Mouse (Mus musculus) myocyte (in vitro differentiated cells): ENCODE measurements around the gene Ankle1. TPM values are rescaled to one million over a fixed set of nuclear protein-coding genes. Genes with fewer than 3 reads are reported as not detected.

Experiments
- H3K27me3 ChIP-seq: one replicate; pipeline ENCODE4 v1.6.1; 2011; ENCODE audit not compliant: control insufficient read depth, insufficient read depth, insufficient read length
- H3K36me3 ChIP-seq: one replicate; pipeline ENCODE4 v1.6.1; 2011; ENCODE audit not compliant: control insufficient read depth, insufficient read depth
- H3K4me2 ChIP-seq: one replicate; pipeline ENCODE4 v1.6.1; 2011; ENCODE audit warnings: low read depth, control low read depth
- H3K4me3 ChIP-seq: one replicate; pipeline ENCODE4 v1.5.1; 2011; ENCODE audit warnings: mild to moderate bottlenecking, control low read depth, moderate library complexity
- H3K79me2 ChIP-seq: one replicate; pipeline ENCODE4 v1.6.1; 2011; ENCODE audit not compliant: control insufficient read depth, insufficient read depth
- H3ac ChIP-seq: one replicate; pipeline ENCODE4 v1.6.1; 2011; ENCODE audit not compliant: control insufficient read depth, insufficient read length
- CEBPB ChIP-seq: IDR thresholded peaks from 2 replicates; pipeline ENCODE4 v1.6.1; 2011; ENCODE audit warnings: mild to moderate bottlenecking, moderate library complexity; ENCODE audit not compliant: poor library complexity, insufficient read depth, severe bottlenecking
- E2F4 ChIP-seq: IDR thresholded peaks from one replicate; pipeline ENCODE4 v1.6.1; 2011; ENCODE audit warnings: mild to moderate bottlenecking, control low read depth, moderate library complexity; ENCODE audit not compliant: insufficient read depth
- MAX ChIP-seq: IDR thresholded peaks from one replicate; pipeline ENCODE4 v1.6.1; 2011; ENCODE audit warnings: low read depth, mild to moderate bottlenecking, control low read depth
- MYOD1 ChIP-seq, 3 experiments: IDR thresholded peaks; one replicate each; pipeline ENCODE4 v1.6.1; 2011; ENCODE audit warnings: control low read depth in 2 of 3, low read depth in 2 of 3, mild to moderate bottlenecking in 2 of 3, moderate library complexity in 1 of 3; ENCODE audit not compliant: insufficient read length in 2 of 3, control insufficient read depth in 1 of 3
- MYOG ChIP-seq, 3 experiments: IDR thresholded peaks; one replicate each; pipeline ENCODE4 v1.6.1; 2011; ENCODE audit warnings: control low read depth in 2 of 3, low read depth in 2 of 3, mild to moderate bottlenecking in 2 of 3; ENCODE audit not compliant: insufficient read length in 2 of 3, control insufficient read depth in 1 of 3, insufficient read depth in 1 of 3
- POLR2A ChIP-seq: IDR thresholded peaks from one replicate; pipeline ENCODE4 v1.6.1; 2011; ENCODE audit warnings: low read depth, mild to moderate bottlenecking, control low read depth, moderate library complexity; ENCODE audit not compliant: insufficient read length
- POLR2AphosphoS2 ChIP-seq: IDR thresholded peaks from one replicate; pipeline ENCODE4 v1.6.1; 2011; ENCODE audit warnings: low read depth, control low read depth; ENCODE audit not compliant: insufficient read length
- REST ChIP-seq: IDR thresholded peaks from one replicate; pipeline ENCODE4 v1.6.1; 2011; ENCODE audit warnings: mild to moderate bottlenecking, control low read depth, moderate library complexity; ENCODE audit not compliant: insufficient read depth, insufficient read length
- SRF ChIP-seq: IDR thresholded peaks from one replicate; pipeline ENCODE4 v1.6.1; 2011; ENCODE audit warnings: low read depth; ENCODE audit not compliant: control insufficient read depth, insufficient read length
- TCF3 ChIP-seq: IDR thresholded peaks from one replicate; pipeline ENCODE4 v1.6.1; 2011; ENCODE audit warnings: low read depth, control low read depth; ENCODE audit not compliant: insufficient read length
- USF1 ChIP-seq: IDR thresholded peaks from one replicate; pipeline ENCODE4 v1.6.1; 2011; ENCODE audit warnings: low read depth, mild to moderate bottlenecking, control low read depth, moderate library complexity
- polyA plus RNA-seq: library from polyadenylated mRNA; unstranded; fragments of >200 nt; fragmentation: generic; extraction: Trizol; gene quantifications from one replicate; pipeline ENCODE4 v1.2.1, GENCODE M21; 2012; ENCODE audit warnings: missing spikeins

Gene Ankle1
- polyA plus RNA-seq = 1.3 TPM

DNA sequence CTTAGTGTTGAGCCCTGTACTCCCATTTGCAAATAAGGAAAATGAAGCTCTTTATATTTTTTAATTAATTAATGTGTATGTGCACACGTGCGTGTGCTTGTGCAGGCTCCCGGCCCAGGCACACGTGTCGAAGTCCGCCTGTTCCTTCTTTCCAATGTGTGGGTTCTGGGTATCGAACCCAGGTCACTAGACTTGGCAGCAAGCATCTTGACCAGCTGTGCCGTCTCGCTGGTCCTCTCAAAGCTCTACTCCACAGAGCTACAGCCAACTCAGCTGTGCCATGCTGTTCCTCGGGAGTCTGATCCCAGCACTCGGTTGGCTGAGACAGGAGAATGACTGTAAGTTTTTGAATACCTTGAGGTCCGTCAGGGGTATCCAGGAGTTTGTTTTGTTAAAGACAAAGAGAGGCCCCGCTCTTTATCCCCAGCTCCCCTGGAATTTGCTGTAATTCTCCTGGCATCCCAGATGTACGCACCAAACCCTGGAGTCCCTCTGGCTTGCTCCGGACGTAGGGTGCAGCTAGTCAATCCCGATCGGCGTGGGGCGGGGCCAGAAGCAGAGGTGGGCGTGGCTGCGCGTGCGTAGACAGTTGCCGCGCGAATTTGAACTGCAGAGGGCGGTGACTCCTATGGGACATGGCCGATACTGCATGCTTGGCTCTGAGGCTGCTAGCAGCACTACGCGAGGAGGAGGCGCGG is at the start of gene Ankle1:
Ankle1 (plus strand) TSS at position 610 of the 698 bp plus-strand sequence.
- peak; percentile 80 for TF ChIP-seq POLR2A
- peak in 1 of 3 experiments; percentile 9 for TF ChIP-seq MYOD1 (IDR thresholded peaks at IDR 0.05; ENCODE audit: control insufficient read depth in 1 of 3, insufficient read length in 2 of 3, low read depth in 2 of 3)
- peak; percentile 96 for TF ChIP-seq E2F4
- peak; percentile 94 for TF ChIP-seq POLR2AphosphoS2
- no peak for TF ChIP-seq TCF3
- no peak for TF ChIP-seq MAX
- no peaks in the 10 kb centered on the region for H3K27me3 ChIP-seq
- H3K4me2 ChIP-seq = peak within 1 kb of the TSS; percentile 84
- H3K36me3 ChIP-seq = peaks cover 5% of the 10 kb centered on the region
- H3ac ChIP-seq = peak within 1 kb of the TSS; percentile 4
- H3K79me2 ChIP-seq = no peaks in the 10 kb centered on the region
- H3K4me3 ChIP-seq = peak within 1 kb of the TSS; percentile 50

DNA sequence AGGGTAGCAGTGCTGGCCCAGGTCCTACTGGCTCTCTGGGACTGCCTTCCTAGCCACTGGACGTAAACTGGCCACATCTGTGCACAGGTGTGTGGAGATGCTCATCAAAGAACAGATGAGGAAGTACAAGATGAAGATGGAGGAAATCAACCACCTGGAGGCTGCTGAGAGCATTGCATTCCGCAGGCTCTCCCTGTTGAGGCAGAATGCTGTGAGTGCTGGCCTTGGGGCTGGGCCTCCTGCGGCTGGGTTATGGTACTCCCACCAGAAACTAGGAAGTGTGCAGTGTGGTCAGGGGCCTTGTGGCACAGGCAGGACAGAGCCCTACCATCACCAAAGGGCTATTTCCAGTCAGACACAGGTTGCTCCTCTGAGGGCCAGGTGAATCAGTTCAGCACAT is 47.8 kb upstream of the Ankle1 start:
- no peak for TF ChIP-seq POLR2A
- Histone ChIP-seq H3K4me2 (no peak overlapping the region), H3ac (no peak overlapping the region), H3K36me3 (peaks cover 16% of the 10 kb centered on the region), H3K79me2 (no peaks in the 10 kb centered on the region), H3K4me3 (no peak overlapping the region), H3K27me3 (no peaks in the 10 kb centered on the region)

DNA sequence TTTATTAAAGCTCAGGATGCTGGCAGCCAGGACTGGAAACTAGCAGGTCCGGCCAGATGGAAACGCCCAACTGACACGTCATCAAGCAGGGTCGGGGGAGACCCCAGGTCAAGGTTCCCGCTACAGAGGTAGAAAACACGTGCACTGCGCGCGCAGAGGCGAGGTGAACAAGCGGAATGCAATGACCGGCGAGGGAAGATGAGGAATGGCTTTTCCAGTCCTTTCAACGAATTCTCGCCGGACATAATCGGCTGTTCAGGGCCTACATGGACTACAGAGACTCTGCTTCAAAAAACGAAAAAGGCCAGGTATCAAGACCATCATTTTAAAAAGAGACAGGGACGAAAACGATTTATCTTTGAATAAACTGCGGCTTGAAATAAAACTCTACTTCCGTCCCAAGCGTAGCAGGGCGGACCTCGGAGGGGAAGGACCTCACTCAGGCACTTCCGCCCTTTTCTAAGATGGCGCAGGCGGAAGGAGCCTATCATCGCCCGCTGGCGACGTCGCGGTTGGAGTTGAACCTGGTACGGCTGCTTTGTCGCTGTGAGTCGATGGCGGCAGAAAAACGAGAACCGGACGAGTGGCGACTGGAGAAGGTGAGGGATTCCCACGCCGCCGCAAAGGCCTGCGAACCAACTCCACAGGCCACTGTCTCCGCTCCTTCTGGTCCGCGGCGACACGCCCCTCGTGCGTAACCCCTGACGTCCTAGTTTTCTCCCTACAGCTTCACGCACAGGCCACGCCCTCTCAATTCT is 38.9 kb upstream of the Ankle1 start, which contains the start of gene Use1:
Use1 (plus strand) TSS at position 78 of the 758 bp plus-strand sequence.
- peak; percentile 65 for TF ChIP-seq POLR2A
- no peak for TF ChIP-seq MYOG (IDR thresholded peaks at IDR 0.05; ENCODE audit: control insufficient read depth in 1 of 3, insufficient read depth in 1 of 3, insufficient read length in 2 of 3, low read depth in 2 of 3)
- TF ChIP-seq CEBPB = no peak
- peak; percentile 71 for TF ChIP-seq MAX
- no peak for TF ChIP-seq E2F4
- TF ChIP-seq REST = no peak
- no peak for TF ChIP-seq TCF3
- TF ChIP-seq USF1 = no peak
- peak; percentile 91 for TF ChIP-seq POLR2AphosphoS2
- no peak for TF ChIP-seq SRF
- no peak for TF ChIP-seq MYOD1 (IDR thresholded peaks at IDR 0.05; ENCODE audit: control insufficient read depth in 1 of 3, insufficient read length in 2 of 3, low read depth in 2 of 3)
- Histone ChIP-seq H3K27me3 (no peaks in the 10 kb centered on the region), H3K4me2 (peak within 1 kb of the TSS; percentile 95), H3K4me3 (peak within 1 kb of the TSS; percentile 82), H3K79me2 (no peaks in the 10 kb centered on the region), H3ac (peak within 1 kb of the TSS; percentile 32), H3K36me3 (no peaks in the 10 kb centered on the region)

DNA sequence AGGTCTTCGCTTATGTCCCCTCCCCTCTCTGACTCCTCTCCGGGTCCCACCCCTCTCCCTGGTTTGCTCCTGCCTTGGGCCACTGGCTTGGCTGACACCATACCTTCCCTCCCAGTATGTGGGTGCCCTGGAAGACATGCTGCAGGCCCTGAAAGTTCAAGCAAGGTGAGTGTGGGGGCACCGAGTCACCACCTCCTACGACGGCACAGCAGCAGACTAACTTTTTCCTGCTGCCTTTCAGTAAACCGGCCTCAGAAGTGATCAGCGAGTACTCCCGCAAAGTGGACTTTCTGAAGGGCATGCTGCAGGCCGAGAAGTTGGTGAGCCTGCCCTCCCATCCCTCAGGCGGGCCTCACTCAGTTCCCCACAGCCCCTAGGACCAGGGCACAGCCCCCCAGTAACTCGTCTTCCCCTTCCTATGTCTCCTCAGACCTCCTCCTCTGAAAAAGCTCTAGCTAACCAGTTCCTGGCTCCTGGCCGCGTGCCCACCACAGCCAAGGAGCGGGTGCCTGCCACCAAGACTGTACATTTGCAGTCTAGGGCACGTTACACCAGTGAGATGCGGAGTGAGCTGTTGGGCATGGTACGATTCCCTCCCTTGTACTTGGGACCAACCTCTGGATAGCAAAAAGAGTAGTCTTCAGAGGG is 38.2 kb upstream of the Ankle1 start:
- H3ac ChIP-seq = peak overlapping the region; percentile 32
- no peaks in the 10 kb centered on the region for H3K27me3 ChIP-seq
- TF ChIP-seq E2F4 = no peak
- TF ChIP-seq MAX = no peak
- no peak for TF ChIP-seq USF1
- TF ChIP-seq CEBPB = no peak
- peak; percentile 46 for TF ChIP-seq POLR2A
- H3K36me3 ChIP-seq = no peaks in the 10 kb centered on the region
- no peaks in the 10 kb centered on the region for H3K79me2 ChIP-seq
- peak overlapping the region; percentile 82 for H3K4me3 ChIP-seq
- peak overlapping the region; percentile 95 for H3K4me2 ChIP-seq

DNA sequence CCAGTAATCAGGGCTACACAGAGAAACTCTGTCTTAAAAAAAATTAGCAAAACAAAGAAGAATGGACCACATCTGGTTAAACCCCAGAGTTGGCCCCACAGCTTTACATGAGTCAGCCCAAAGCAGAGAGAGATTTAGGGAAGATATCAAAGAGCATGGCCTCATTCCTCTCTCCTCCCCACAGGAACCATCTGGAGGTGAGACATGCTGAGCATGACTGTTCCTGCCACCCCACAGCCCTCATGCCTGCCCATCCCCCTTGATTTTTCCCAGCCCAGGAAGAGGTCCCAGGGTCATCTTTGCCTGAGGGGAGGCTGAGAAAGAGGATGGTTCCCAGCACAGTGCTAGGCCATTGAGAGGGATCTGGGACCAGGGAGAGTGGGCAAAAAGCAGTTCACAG is 37.4 kb upstream of the Ankle1 start:
- Histone ChIP-seq H3K4me2 (peak overlapping the region; percentile 95), H3K4me3 (peak overlapping the region; percentile 82)

More for the DNA sequence above, 37.4 kb upstream of the Ankle1 start:
- no peaks in the 10 kb centered on the region for H3K79me2 ChIP-seq
- H3K36me3 ChIP-seq = peaks cover 6% of the 10 kb centered on the region
- no peak for TF ChIP-seq REST
- peak; percentile 22 for TF ChIP-seq POLR2AphosphoS2
- H3ac ChIP-seq = peak overlapping the region; percentile 32
- no peaks in the 10 kb centered on the region for H3K27me3 ChIP-seq
